Mouse (Mus musculus) erythroblast, embryonic 14.5 days (primary cell): Measurements from ENCODE around the gene Epo. TPM values are rescaled to one million over a fixed set of nuclear protein-coding genes. Genes with fewer than 3 reads are reported as not detected.

ENCODE experiments used
- H3K27me3 ChIP-seq: 2 replicates; pipeline ENCODE4 v1.6.1; 2012; ENCODE audit warnings: inconsistent platforms; ENCODE audit not compliant: control insufficient read depth
- H3K36me3 ChIP-seq: 2 replicates; pipeline ENCODE4 v1.6.1; 2012; ENCODE audit warnings: mild to moderate bottlenecking, inconsistent platforms; ENCODE audit not compliant: control insufficient read depth
- H3K4me1 ChIP-seq: 2 replicates; pipeline ENCODE4 v1.6.1; 2012; ENCODE audit warnings: inconsistent platforms; ENCODE audit not compliant: control insufficient read depth
- H3K4me3 ChIP-seq: replicated peaks from 2 replicates; pipeline ENCODE3; 2012; ENCODE audit warnings: moderate library complexity, mild to moderate bottlenecking, inconsistent platforms
- H3K9me3 ChIP-seq: 2 replicates; pipeline ENCODE4 v1.6.1; 2012; ENCODE audit warnings: low read length, inconsistent platforms, mixed read lengths; ENCODE audit not compliant: control insufficient read depth
- GATA1 ChIP-seq: IDR thresholded peaks from 2 replicates; pipeline ENCODE4 v1.6.1; 2012; ENCODE audit warnings: low read length, inconsistent platforms, mixed read lengths
- TAL1 ChIP-seq: IDR thresholded peaks from 3 replicates; pipeline ENCODE4 v1.6.1; 2012; ENCODE audit warnings: low read length, inconsistent platforms, mixed read lengths
- polyA plus RNA-seq: library from polyadenylated mRNA; stranded (reverse); fragments of >175 nt; gene quantifications from 2 replicates; pipeline ENCODE4 v1.2.3, GENCODE M21; 2012

Gene Epo
- polyA plus RNA-seq, 1 experiment, result not detected

DNA sequence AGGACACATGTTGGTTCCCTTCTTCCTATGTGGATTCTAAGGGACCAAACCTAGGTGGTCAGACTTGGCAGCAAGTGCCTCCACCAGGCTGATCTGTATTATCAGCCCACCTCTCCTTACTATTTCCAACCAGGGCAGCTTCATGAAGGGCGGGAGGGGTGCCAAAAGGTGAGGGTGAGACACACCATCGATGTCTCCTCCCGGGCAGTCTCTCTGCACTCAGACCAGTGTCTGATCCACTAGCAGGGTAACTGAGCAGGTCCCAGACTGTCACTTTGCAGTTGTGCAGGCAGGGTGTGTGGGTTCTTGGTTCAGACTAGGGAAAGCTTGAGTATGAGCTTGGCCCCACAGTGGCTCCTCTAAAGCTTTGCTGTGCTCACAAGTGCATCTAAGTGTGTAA, 18.2 kb downstream of the Epo start:
- Histone ChIP-seq H3K36me3 (peaks cover 56% of the 10 kb centered on the region), H3K27me3 (no peaks in the 10 kb centered on the region), H3K9me3 (no peaks in the 10 kb centered on the region), H3K4me1 (peaks cover 55% of the 10 kb centered on the region), H3K4me3 (no peak overlapping the region)
- TF ChIP-seq TAL1 (no peak), GATA1 (no peak)

DNA sequence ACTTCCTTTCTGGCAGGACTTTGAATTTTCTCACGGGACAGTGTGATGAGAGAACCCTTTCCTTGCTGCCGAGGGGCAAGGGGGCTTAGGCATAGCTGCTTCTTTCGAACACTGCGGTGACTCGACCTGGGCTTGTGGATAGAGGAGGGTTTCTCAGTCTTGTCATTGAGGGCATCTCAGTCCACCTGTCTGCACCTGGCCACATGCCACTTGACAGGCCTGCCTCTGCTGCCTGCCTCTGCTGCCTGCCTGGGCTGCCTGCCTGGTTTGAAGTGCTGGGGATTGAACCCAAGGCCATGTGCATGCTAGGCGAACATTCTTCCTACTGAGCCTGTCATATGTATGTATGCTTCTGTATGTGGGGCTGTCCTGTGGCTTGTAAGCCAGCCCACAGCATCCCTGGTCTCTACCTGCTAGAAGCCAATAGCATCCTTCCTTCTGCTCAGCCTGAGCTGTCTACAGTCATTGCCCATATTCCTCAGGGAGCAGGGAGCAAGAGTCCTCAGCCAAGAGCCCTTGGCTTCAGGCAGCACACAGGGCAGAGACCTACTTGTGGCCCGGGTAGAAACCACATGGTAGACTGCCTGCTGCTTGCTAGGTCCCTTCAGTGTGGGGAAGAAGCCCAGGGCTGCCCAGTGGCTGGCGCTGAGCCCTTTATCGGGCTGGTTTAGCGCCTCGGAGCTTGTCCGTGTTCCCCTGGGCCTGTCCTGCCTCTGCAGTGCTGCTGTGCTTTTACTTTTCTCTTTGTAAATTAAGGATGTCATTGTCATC, 18.9 kb downstream of the Epo start:
- no peaks in the 10 kb centered on the region for H3K27me3 ChIP-seq
- peaks cover 50% of the 10 kb centered on the region for H3K36me3 ChIP-seq
- H3K4me1 ChIP-seq, result peaks cover 62% of the 10 kb centered on the region
- no peak overlapping the region for H3K4me3 ChIP-seq
- H3K9me3 ChIP-seq, result no peaks in the 10 kb centered on the region
- no peak for TF ChIP-seq GATA1
- no peak for TF ChIP-seq TAL1

DNA sequence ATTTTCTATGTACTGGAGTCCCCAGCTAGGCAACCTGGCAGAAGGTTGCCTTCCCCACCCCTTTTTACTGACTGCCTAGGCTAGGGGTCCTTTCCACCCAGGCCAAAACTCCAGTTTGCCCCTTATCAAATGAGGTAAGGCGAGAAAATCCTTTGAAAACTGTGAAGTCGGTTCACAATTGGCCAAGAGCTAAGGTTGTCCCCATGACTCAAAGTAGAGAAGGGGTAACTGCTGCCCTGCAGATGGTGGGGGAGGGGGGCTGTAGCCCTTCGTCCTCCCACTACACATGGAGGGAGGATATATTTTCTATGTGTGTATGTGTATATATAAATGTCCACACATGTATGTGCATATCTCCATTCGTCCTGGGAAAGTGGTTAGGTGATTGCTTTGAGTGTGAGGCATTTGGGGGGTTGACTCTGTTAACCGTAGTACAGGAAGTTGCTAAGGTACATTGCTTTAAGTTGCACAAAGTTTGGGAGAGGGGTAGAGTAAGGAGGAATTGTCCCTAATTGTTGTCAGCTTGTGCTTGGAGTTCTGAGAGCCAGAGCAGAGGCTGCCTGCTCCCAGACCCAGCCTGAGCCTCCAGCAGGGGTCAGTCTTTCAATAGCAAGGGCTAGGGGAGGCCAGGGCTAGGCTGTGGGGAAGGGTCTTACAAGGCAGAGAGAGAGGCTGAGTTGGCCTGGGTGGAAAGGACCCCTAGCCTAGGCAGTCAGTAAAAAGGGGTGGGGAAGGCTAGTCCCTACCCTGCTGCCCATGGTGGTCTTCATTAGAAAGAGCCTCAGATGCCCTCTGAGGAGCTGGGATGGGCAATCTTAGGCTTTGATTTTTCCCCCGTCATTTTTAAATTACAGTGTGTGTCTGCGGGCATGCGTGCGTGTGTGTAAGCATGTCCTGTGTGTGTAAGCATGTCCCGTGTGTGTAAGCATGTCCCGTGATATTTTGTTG, 19.9 kb downstream of the Epo start:
- no peaks in the 10 kb centered on the region for H3K27me3 ChIP-seq
- H3K4me1 ChIP-seq, result peaks cover 63% of the 10 kb centered on the region
- H3K9me3 ChIP-seq, result no peaks in the 10 kb centered on the region
- H3K36me3 ChIP-seq, result peaks cover 40% of the 10 kb centered on the region
- TF ChIP-seq GATA1, result no peak
- no peak for TF ChIP-seq TAL1
- H3K4me3 ChIP-seq, result no peak overlapping the region

DNA sequence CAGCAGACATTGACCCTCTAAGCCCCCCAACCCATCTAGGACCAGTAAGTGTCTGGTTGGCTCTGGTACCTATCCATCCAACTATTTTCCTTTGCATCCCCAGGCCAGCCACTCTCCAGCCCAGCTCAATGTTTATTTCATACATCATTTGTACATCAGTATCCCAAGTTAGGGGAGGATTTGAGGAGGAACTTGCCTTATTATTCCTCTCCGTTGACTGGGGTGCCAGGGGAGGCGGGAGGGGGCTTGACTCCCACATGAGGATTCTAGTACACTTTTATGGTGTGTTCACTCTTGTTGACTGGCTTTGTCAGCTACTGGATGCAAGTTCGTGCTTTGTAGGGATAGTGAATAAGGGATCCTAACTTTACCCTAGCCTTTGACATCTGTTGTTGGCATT, 21.3 kb downstream of the Epo start:
- Histone ChIP-seq H3K4me1 (peaks cover 56% of the 10 kb centered on the region), H3K36me3 (peaks cover 29% of the 10 kb centered on the region), H3K9me3 (no peaks in the 10 kb centered on the region), H3K4me3 (peak overlapping the region; percentile 82), H3K27me3 (no peaks in the 10 kb centered on the region)
- TF ChIP-seq TAL1 (no peak), GATA1 (no peak)

DNA sequence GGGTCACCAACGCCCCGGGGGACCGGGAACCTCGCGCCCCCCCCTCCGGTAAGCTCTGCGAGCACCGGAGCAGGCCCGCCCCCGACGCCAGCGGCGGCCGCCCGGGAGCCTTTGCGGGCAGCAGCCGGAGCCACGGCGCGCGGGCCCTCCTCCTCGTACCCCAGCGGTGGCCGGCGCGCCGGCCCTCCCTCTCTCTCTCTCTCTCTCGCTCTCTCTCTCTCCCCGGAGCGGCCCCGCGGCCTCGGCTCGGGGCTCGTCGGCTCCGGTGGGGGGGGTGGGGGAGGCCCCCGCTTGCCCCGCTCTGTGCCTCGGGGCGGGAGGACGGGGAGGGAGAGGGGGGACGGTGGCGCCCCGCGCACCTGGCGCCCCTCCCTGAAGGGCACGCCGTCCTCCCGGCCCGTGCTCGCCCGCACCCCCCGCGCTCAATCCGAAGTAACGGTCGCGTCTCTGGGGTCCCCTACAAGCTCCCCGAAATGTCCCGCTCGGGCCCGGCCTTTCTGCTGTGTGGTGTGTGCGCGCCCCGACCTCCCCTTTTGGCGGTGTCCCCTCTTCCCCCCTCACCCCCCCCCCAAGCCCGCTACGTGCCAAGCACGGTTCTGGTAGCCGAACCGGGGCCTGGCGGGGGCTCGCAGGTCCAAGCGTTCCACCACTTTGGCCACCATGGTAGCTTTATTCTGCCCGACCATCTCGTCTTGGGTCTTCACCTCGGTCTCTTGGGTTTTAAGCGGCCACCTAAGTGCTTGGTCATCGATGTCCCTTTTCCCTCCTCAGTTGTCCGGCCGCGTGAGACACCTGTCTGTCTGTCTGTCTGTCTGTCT, 22.3 kb downstream of the Epo start:
- Histone ChIP-seq H3K27me3 (no peaks in the 10 kb centered on the region), H3K4me1 (peaks cover 49% of the 10 kb centered on the region), H3K4me3 (peak overlapping the region; percentile 82), H3K9me3 (no peaks in the 10 kb centered on the region), H3K36me3 (peaks cover 29% of the 10 kb centered on the region)
- TF ChIP-seq TAL1, result no peak
- TF ChIP-seq GATA1, result no peak

DNA sequence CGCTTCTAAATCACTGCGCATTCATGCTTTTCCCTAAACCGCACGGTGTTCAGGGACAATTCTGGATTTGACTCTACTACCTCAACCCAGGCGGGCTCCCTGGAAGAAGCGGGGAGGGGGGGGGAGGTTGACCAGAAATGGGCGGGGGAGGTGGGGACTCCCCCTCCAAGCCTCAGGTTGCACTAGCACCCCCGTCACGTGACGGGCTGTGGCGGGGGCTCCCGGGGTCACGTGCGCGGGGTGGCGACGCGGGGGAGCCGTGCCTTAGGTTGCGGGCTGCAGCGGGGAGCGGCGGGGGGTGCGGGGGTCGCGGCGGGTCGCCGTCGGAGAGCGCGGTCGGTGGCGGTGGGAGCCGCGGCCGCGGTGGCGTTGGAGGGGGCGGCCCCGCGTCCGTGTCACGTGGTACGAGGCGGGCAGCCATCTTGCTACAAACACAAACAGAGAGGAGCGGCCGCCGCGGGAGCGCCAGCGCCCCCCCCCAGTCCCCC, 23.0 kb downstream of the Epo start:
- peaks cover 26% of the 10 kb centered on the region for H3K36me3 ChIP-seq
- TF ChIP-seq TAL1 (no peak), GATA1 (no peak)
- peaks cover 48% of the 10 kb centered on the region for H3K4me1 ChIP-seq
- H3K9me3 ChIP-seq, result no peaks in the 10 kb centered on the region
- H3K27me3 ChIP-seq, result no peaks in the 10 kb centered on the region
- H3K4me3 ChIP-seq, result peak overlapping the region; percentile 82

DNA sequence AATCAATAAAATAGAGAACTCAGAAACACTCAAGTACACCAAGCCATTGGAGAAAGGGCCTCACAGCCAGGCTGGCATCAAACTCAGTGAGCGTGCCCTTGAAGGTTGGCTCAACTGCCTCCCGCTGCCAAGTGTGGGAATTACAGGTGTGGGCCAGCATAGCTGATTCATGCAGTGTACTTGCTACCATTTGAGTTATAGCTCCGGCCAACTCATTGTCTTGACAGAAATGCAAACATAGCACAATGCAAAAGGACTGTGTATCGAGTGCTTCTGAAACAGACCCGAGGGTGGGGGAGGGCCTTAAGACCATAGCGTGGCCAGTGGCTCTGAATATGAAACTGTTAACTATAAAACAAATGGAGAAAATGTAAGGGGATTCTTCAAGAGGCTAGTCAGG, 29.0 kb downstream of the Epo start:
- TF ChIP-seq TAL1, result no peak
- TF ChIP-seq GATA1, result no peak
- Histone ChIP-seq H3K4me3 (no peak overlapping the region), H3K27me3 (no peaks in the 10 kb centered on the region), H3K36me3 (peaks cover 18% of the 10 kb centered on the region), H3K9me3 (no peaks in the 10 kb centered on the region), H3K4me1 (peaks cover 40% of the 10 kb centered on the region)

DNA sequence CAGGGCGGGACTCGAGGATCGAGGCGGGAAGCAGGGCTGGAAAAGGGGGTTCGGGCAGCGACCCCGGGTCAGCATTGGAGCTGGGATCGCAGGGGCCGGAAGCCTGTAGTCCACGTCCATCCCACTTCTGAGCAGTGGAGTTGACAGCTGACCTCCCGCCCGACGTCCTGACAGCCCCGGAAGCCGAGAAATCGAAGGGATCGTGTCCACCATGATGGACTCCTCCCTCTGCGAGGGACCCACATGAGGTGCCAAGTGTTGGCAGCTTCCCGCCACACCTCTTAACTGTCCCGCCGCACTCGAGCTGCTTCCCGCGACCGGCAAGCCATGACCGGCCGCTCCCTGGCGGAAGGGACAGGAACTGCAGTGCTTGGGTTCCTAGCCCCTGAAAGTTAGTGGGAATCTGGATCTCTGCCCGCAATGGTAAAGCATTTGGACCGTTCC, 30.4 kb downstream of the Epo start:
- TF ChIP-seq GATA1, result no peak
- TF ChIP-seq TAL1, result no peak
- no peaks in the 10 kb centered on the region for H3K9me3 ChIP-seq
- H3K27me3 ChIP-seq, result no peaks in the 10 kb centered on the region
- peak overlapping the region; percentile 83 for H3K4me3 ChIP-seq
- H3K4me1 ChIP-seq, result peaks cover 40% of the 10 kb centered on the region
- peaks cover 18% of the 10 kb centered on the region for H3K36me3 ChIP-seq
